Mouse (Mus musculus) lung, postnatal 14 days (tissue): ENCODE data around the gene Bcl2.
"Not testable (repeated sequence)": the region's sequence is repeated elsewhere in the genome, so short reads cannot be mapped to it uniquely, and the experiment has no call there.

Experiments
- DNase-seq: peaks from one replicate; pipeline ENCODE4 v3.0.0; 2021

Gene Bcl2

DNA sequence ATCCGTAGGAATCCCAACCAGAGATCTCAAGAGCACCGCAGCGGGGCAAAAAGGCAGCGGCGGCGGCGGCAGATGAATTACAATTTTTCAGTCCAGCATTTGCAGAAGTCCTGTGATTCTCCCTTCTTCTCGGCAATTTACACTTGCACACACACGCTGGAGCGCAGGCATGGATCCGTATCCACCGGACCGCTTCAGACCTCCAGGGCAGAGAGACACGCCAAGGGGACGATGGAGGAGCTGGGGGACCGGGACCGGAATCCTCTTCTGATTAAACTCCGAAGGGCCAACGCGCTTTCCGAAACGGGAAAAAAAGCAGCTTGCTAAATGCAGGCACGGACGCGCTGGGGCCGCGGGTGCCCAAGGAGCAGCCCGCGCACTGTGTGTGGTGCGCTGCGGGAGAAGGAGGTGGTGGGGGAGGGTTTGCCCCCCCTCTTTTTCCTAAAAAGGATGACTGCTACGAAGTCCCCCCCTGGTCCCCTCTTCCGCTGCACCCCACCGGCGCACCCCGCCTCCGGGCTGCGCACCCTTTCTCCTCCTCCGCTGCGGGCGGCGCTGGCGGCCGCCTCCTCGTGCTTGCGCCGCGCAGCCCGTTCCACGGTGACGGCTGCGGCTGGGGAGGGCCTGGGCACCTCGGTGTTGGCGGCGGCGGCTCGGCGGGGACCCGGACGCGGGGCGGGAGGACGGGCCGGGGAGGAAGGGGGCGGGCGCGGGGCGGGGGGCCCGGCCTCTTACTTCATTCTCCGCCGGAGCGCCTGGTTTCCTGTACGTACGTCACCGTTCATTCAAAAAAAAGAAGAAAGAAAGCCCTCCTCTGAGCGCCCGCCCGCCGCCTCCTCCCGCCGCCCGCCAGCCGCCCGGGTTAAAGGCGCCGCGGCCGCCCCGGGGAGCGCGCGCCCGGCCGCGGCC lies at the start of gene Bcl2:
TSS of gene Bcl2 (minus strand) at position 654 of the 909 bp plus-strand sequence.
- peak; percentile 77 for DNase-seq

- no peak for DNase-seq
Measured at GRCm38 (mm10) chr1:106760750-106761149, 46.7 kb upstream of the Bcl2 start.

GRCm38 (mm10) chr1:106759572-106760435 lies 45.7 kb upstream of the Bcl2 start, which contains the start of gene Kdsr:
TSS of gene Kdsr (minus strand) at chr1:106759727.
- DNase-seq = peak; percentile 96

GRCm38 (mm10) chr1:106758734-106759571 lies 44.9 kb upstream of the Bcl2 start:
- peak; percentile 19 for DNase-seq

DNA sequence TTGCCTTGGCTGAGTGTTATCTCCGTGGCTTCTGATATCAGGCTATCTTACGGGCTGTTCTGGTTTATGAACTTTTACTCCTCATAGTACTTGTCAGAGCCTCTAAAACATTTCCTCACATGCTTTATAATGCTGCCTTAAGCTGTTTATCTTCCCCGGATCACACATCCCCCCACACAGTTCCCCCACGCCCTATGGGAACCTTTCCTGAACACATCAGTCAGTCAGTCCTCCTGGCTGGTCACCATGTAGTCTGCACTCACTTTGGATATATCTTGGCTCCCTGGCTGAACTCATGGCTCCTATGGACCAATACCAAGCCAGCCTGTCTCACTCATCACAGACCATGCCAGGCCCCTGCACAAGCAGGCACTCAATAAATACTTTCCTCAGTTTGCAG lies 42.6 kb upstream of the Bcl2 start:
- DNase-seq = peak; percentile 8

- peak; percentile 11 for DNase-seq
Measured at GRCm38 (mm10) chr1:106752013-106752412, 37.9 kb upstream of the Bcl2 start.

GRCm38 (mm10) chr1:106750656-106751055 lies 36.6 kb upstream of the Bcl2 start:
- DNase-seq = no peak

DNA sequence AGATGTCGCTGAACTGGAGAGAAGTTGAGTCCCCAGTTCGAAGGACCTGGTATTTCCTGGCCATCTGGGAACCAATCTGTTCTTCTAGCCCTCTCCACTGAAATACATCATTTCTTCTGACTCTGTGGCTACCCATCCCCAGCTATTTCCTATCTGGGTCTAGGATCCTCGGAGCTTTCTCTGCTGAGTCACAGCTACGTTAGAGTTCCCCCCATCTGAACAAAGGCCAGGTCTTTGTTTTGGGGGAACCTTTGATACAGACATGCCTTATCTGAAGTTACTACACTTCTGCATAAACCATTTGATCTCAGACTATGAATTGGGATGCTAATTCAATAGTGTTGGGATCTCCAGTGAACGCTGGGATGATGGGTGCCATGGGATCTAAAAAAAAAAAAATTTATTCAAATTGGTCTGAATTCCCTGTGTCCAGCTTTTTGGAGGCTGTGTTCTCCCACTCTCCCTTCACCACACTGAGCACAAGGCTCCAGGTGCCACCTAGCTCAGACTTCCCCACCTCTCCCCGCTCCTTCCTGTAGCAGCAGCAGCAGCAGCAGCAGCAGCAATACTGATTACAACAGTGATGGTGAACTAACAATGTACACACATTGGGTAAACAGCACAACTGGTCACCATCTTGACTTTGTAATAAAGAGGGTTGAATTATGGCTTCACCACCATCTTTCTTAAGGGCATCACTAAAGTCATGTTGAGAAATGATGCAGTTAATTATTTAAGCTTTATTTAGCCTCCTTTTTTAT lies 34.7 kb upstream of the Bcl2 start:
- DNase-seq = no peak

- no peak for DNase-seq
Measured at GRCm38 (mm10) chr1:106742980-106743379, 28.9 kb upstream of the Bcl2 start.

- no peak for DNase-seq
Measured at GRCm38 (mm10) chr1:106740735-106741134, 26.7 kb upstream of the Bcl2 start.

GRCm38 (mm10) chr1:106739810-106740209 lies 25.7 kb upstream of the Bcl2 start:
- DNase-seq = no peak

- peak; percentile 25 for DNase-seq
Measured at GRCm38 (mm10) chr1:106738092-106738491, 24.0 kb upstream of the Bcl2 start.

DNA sequence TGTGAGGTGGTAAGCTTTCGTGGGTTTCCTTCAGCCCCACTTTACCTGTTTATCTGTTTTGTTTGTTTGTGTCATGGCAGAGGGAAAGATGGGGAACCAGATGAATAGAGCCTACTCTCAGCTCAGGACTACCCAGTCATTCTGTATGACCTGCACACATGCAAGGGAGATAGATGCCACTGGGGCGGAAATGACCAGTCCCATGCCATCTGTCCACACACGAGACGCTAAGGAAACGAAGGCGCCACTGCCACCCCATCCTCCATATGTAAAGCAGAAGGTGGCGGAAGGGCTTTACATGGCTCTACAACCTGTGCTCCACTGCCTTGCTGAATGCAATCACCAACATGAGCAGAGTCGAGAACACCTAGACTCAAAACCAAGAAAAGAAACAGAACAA lies 22.1 kb upstream of the Bcl2 start:
- no peak for DNase-seq

GRCm38 (mm10) chr1:106735586-106735985 lies 21.5 kb upstream of the Bcl2 start:
- peak; percentile 37 for DNase-seq

DNA sequence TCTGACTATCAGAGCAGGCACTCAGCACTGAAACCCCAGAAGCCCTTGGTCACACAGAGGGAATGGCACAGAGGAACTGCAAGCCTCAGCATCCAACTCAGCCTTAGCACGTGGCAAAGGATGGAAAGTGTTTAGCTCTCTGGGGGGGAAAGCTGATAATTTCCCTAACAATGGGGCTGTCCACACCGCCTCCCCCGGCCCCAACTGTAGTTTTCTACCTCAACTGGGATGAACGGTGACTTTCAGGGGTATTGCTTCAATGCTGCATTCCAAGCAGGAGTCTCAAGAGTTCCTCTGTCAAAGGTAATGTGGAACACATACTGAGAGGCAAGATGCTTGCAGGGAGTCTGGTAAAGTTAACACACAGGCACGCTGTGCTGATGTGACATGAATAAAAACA lies 8.0 kb upstream of the Bcl2 start:
- no peak for DNase-seq

DNA sequence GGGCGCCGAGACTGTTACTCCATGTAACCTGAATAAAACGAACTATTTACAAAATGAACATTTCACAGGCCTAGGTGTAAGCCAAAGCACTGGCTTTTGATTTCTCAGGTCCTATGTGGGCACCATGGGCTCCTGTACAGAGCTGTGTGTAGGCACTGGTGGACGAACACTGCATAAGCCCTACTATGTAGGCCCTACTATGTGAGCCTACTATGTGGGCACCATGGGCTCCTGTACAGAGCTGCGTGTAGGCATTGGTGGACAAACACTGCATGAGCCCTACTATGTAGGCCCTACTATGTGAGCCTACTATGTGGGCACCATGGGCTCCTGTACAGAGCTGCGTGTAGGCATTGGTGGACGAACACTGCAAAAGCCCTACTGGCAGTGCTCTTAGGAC lies 3.7 kb upstream of the Bcl2 start:
- not testable (repeated sequence) for DNase-seq

DNA sequence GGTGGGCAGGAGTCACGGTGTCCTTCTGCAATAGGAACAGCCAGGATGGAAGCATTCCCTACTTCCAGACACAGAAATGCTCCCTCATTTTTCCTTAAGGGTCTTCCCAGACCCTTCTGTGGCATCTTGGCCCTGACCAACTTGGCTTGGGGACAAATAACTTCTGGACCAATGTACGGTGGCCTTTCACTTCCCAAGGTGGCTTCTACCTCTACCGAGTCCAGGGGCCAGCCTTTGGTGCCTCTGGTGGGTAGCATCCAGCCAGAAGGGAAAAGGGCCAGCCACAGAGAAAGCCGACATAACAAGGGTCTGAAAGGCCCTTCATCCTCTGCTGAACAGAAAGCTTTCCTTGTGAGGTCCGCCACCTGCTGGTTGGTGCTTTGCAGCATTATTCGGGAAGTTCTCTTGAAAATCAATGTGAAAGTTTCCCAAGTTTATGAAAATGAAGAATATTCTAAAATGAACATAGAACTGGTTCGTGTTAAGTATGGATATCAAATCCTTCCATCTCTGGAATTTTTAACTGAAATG lies 3.1 kb upstream of the Bcl2 start:
- DNase-seq = peak; percentile 85

- DNase-seq = no peak
Measured at GRCm38 (mm10) chr1:106716141-106716540, 2.1 kb upstream of the Bcl2 start.

GRCm38 (mm10) chr1:106715111-106716083 lies 1.3 kb upstream of the Bcl2 start:
- DNase-seq = no peak

DNA sequence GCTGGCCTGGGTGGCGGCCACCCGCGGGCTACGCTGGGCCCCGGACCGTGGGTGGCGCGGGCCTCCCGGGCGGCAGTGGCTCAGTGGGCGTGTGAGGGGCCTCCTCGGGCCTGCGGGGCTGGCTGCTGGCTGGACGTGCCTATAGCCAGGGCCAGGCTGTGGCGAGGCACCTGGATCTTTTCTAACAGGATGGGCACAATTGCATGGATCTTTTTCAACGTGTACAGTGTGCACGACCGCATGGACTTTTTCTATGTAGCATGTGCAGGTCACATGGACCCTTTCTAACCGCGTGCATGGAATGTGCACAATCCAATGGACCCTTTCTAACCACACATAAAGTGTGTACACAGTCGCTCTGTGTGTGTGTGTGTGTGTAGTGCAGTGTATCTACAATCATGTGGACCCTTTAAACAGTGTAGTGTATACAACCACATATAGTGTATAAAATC lies 482 bp upstream of the Bcl2 start:
- DNase-seq = no peak
